Mouse (Mus musculus) G1E (cell line): ENCODE data around the gene Ndufa12. TPM values are rescaled to one million over a fixed set of nuclear protein-coding genes. Genes with fewer than 3 reads are reported as not detected.

ENCODE experiments used
- ATAC-seq: 2 replicates; pipeline ENCODE4 v1.8.0; 2016; ENCODE audit warnings: mild to moderate bottlenecking; ENCODE audit not compliant: insufficient number of reproducible peaks, poor library complexity, low FRiP score, severe bottlenecking; ENCODE audit errors: extremely low read depth
- DNase-seq: peaks from one replicate; pipeline ENCODE4 v3.0.0; 2012; ENCODE audit warnings: low spot score
- H3K27me3 ChIP-seq: 2 replicates; pipeline ENCODE4 v1.6.1; 2012; ENCODE audit warnings: mild to moderate bottlenecking, low read length, inconsistent platforms; ENCODE audit not compliant: insufficient read depth
- H3K36me3 ChIP-seq: replicated peaks from 2 replicates; pipeline ENCODE3; 2012; ENCODE audit warnings: mild to moderate bottlenecking, inconsistent platforms
- H3K4me1 ChIP-seq: 2 replicates; pipeline ENCODE4 v1.6.1; 2012; ENCODE audit warnings: low read depth, low read length, inconsistent platforms, mixed read lengths; ENCODE audit not compliant: insufficient read depth
- H3K4me3 ChIP-seq: 2 replicates; pipeline ENCODE4 v1.5.1; 2012; ENCODE audit warnings: low read depth, mild to moderate bottlenecking, inconsistent platforms, low read length, moderate library complexity, mixed read lengths
- H3K9me3 ChIP-seq: replicated peaks from 2 replicates; pipeline ENCODE4 v1.6.1; 2012; ENCODE audit warnings: inconsistent platforms
- CTCF ChIP-seq: IDR thresholded peaks from 2 replicates; pipeline ENCODE4 v1.5.1; 2012; ENCODE audit warnings: low read depth, low read length, inconsistent platforms, mixed read lengths
- GATA1 ChIP-seq: IDR thresholded peaks from 2 replicates; pipeline ENCODE4 v1.6.1; 2012; ENCODE audit warnings: borderline replicate concordance, low read length, inconsistent platforms, mixed read lengths
- GATA2 ChIP-seq: IDR thresholded peaks from 2 replicates; pipeline ENCODE4 v1.6.1; 2012; ENCODE audit warnings: low read depth, low read length, inconsistent platforms, borderline replicate concordance
- POLR2AphosphoS5 ChIP-seq: IDR thresholded peaks from 2 replicates; pipeline ENCODE4 v1.6.1; 2012; ENCODE audit warnings: low read depth, low read length, inconsistent platforms; ENCODE audit not compliant: insufficient replicate concordance
- TAL1 ChIP-seq: conservative IDR thresholded peaks from 2 replicates; pipeline ENCODE4 v1.6.1; 2012; ENCODE audit warnings: low read depth, low read length, inconsistent platforms, mixed read lengths
- polyA plus RNA-seq: library from polyadenylated mRNA; stranded (reverse); fragments of >175 nt; gene quantifications from 2 replicates; pipeline ENCODE4 v1.2.3, GENCODE M21; 2012
- total RNA-seq, 2 experiments: library from RNA; stranded (forward) in 1 of 2; stranded (reverse) in 1 of 2; fragments of 200-1000 nt in 1 of 2; fragments of >200 nt in 1 of 2; fragmentation: Nextera tagmentation in 1 of 2; gene quantifications; 2 replicates each; pipeline ENCODE4 v1.2.3; 2014 to 2017

Ndufa12 gene
- total and polyA plus RNA-seq, 3 experiments: 152 to 1,002 (median 269) TPM

- DNase-seq (no peak), ATAC-seq (no peak)
- Histone ChIP-seq H3K36me3 (peaks cover 13% of the 10 kb centered on the region), H3K9me3 (no peaks in the 10 kb centered on the region), H3K4me3 (no peak overlapping the region), H3K4me1 (no peaks in the 10 kb centered on the region), H3K27me3 (no peaks in the 10 kb centered on the region; the same call in 1 of the 2 replicates)
- TF ChIP-seq TAL1: no peak
- TF ChIP-seq POLR2AphosphoS5: no peak
- no peak for TF ChIP-seq GATA1
- TF ChIP-seq CTCF: no peak
- TF ChIP-seq GATA2: no peak
Observed at GRCm38 (mm10) chr10:94225026-94225750, 26.7 kb downstream of the Ndufa12 start.

- no peaks in the 10 kb centered on the region for H3K36me3 ChIP-seq
- peaks cover 16% of the 10 kb centered on the region for H3K27me3 ChIP-seq
- no peak for TF ChIP-seq POLR2AphosphoS5
- no peak for TF ChIP-seq GATA2
- no peak for TF ChIP-seq TAL1
- TF ChIP-seq GATA1: no peak
- TF ChIP-seq CTCF: no peak
- H3K4me1 ChIP-seq: 0 out of 2 replicates have a peak, but pooled peaks cover 2% of the 10 kb centered on the region
- no peak for DNase-seq
- no peak overlapping the region for H3K4me3 ChIP-seq
- no peaks in the 10 kb centered on the region for H3K9me3 ChIP-seq
- ATAC-seq: no peak
Observed at GRCm38 (mm10) chr10:94230172-94230981, 31.9 kb downstream of the Ndufa12 start.

- 0 out of 2 replicates have a peak, but pooled peaks cover 2% of the 10 kb centered on the region for H3K4me1 ChIP-seq
- ATAC-seq (no peak), DNase-seq (no peak)
- TF ChIP-seq POLR2AphosphoS5: no peak
- no peak for TF ChIP-seq TAL1
- no peak for TF ChIP-seq GATA2
- H3K4me3 ChIP-seq: no peak overlapping the region
- H3K36me3 ChIP-seq: no peaks in the 10 kb centered on the region
- H3K27me3 ChIP-seq: peaks cover 16% of the 10 kb centered on the region
- H3K9me3 ChIP-seq: no peaks in the 10 kb centered on the region
Observed at GRCm38 (mm10) chr10:94231025-94231424, 32.5 kb downstream of the Ndufa12 start.

GRCm38 (mm10) chr10:94235200-94235599 is 36.7 kb downstream of the Ndufa12 start:
- TF ChIP-seq GATA2 (no peak), POLR2AphosphoS5 (no peak), CTCF (no peak), TAL1 (no peak), GATA1 (no peak)
- Histone ChIP-seq H3K4me3 (no peak overlapping the region), H3K36me3 (no peaks in the 10 kb centered on the region), H3K4me1 (0 out of 2 replicates have a peak, but pooled peaks cover 2% of the 10 kb centered on the region), H3K27me3 (peaks cover 16% of the 10 kb centered on the region), H3K9me3 (no peaks in the 10 kb centered on the region)
- no peak for ATAC-seq
- DNase-seq: no peak

GRCm38 (mm10) chr10:94241346-94241745 is 42.8 kb downstream of the Ndufa12 start:
- no peak for ATAC-seq
- Histone ChIP-seq H3K36me3 (no peaks in the 10 kb centered on the region), H3K4me3 (no peak overlapping the region), H3K4me1 (no peaks in the 10 kb centered on the region), H3K9me3 (no peaks in the 10 kb centered on the region), H3K27me3 (peaks cover 7% of the 10 kb centered on the region)
- no peak for DNase-seq
- no peak for TF ChIP-seq GATA1
- no peak for TF ChIP-seq CTCF
- TF ChIP-seq POLR2AphosphoS5: no peak
- no peak for TF ChIP-seq GATA2
- no peak for TF ChIP-seq TAL1

- no peaks in the 10 kb centered on the region for H3K9me3 ChIP-seq
- H3K4me1 ChIP-seq: peaks cover 6% of the 10 kb centered on the region; the same call in 1 of the 2 replicates
- no peaks in the 10 kb centered on the region for H3K36me3 ChIP-seq
- no peak overlapping the region for H3K4me3 ChIP-seq
- H3K27me3 ChIP-seq: peaks cover 7% of the 10 kb centered on the region; the same call in 1 of the 2 replicates
- TF ChIP-seq TAL1 (no peak), GATA1 (no peak), GATA2 (no peak), CTCF (no peak), POLR2AphosphoS5 (no peak)
- ATAC-seq (no peak), DNase-seq (no peak)
Observed at GRCm38 (mm10) chr10:94247748-94248349, 49.3 kb downstream of the Ndufa12 start.
